Mouse (Mus musculus) bone marrow, adult 2 months (tissue): Measurements from ENCODE around the gene Gm20741.

Source experiments
- CTCF ChIP-seq: fragments of 200-500 bp; IDR thresholded peaks from 2 replicates; pipeline ENCODE4 v1.5.1; 2011; ENCODE audit warnings: low read length, control low read depth; ENCODE audit not compliant: control insufficient read depth, insufficient read depth
- POLR2A ChIP-seq: fragments of 200-500 bp; IDR thresholded peaks from 2 replicates; pipeline ENCODE4 v1.6.1; 2011; ENCODE audit warnings: low read depth, mild to moderate bottlenecking, control low read depth, low read length, borderline replicate concordance; ENCODE audit not compliant: control insufficient read depth

GRCm38 (mm10) chr16:88777596-88777995 lies 34.4 kb downstream of the Gm20741 start, which contains the start of gene Gm5965:
- TF ChIP-seq CTCF = no peak
- TF ChIP-seq POLR2A = no peak
